Mouse (Mus musculus): ENCODE results near the gene Slc8a3.

The Slc8a3 gene

GRCm38 (mm10) chr12:81235456-81236330 lies 97.3 kb downstream of the Slc8a3 start:
- no peak for DNase-seq

GRCm38 (mm10) chr12:81233746-81234380 lies 99.1 kb downstream of the Slc8a3 start:
- no peak for DNase-seq

GRCm38 (mm10) chr12:81227767-81228460 lies 105.1 kb downstream of the Slc8a3 start:
- peak; percentile 72 for DNase-seq

GRCm38 (mm10) chr12:81226590-81226989 lies 106.4 kb downstream of the Slc8a3 start:
- DNase-seq: no peak

- no peak for DNase-seq
Measured at GRCm38 (mm10) chr12:81225966-81226577, 106.9 kb downstream of the Slc8a3 start.

- DNase-seq: no peak
Measured at GRCm38 (mm10) chr12:81224843-81225242, 108.1 kb downstream of the Slc8a3 start.

- no peak for DNase-seq
Measured at GRCm38 (mm10) chr12:81223276-81223675, 109.7 kb downstream of the Slc8a3 start.

GRCm38 (mm10) chr12:81219339-81219738 lies 113.6 kb downstream of the Slc8a3 start:
- DNase-seq: no peak

GRCm38 (mm10) chr12:81208559-81208958 lies 124.4 kb downstream of the Slc8a3 start:
- DNase-seq: no peak

GRCm38 (mm10) chr12:81205619-81206560 lies 127.1 kb downstream of the Slc8a3 start:
- no peak for DNase-seq

- DNase-seq: no peak
Measured at GRCm38 (mm10) chr12:81203226-81203625, 129.8 kb downstream of the Slc8a3 start.

GRCm38 (mm10) chr12:81199280-81199955 lies 133.6 kb downstream of the Slc8a3 start:
- peak; percentile 86 for DNase-seq

DNA sequence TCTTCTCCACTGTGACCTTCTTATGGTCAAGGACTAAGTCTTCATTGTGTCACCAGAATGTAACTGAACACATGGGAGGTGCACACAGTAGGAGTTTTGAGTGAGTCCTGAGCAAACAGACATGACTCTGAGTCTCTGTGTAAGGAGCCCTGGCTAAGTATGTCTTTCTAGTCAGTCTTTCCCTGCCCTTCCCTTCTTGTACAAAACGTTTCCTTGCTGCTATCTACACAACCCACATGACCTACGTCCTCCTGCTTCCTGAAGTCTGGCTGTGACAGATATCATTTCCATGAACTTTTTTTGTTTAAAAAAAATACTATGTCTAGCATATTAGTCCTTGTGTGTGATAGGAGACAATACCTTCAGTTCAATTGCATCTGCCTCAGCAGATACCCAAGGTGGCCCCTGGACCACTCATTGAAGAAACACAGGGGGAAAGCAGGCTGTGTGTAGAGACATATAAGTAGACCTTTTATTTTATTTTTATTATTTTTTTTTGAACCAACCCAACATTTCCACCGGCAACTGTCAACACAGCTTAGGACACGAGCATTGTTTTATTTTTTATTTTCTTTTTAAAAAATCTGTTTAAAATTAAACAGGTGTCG lies 135.4 kb downstream of the Slc8a3 start:
- no peak for DNase-seq

- no peak for DNase-seq
Measured at GRCm38 (mm10) chr12:81193968-81194367, 139.0 kb downstream of the Slc8a3 start.

- no peak for DNase-seq
Measured at GRCm38 (mm10) chr12:81189636-81190035, 143.3 kb downstream of the Slc8a3 start.

DNA sequence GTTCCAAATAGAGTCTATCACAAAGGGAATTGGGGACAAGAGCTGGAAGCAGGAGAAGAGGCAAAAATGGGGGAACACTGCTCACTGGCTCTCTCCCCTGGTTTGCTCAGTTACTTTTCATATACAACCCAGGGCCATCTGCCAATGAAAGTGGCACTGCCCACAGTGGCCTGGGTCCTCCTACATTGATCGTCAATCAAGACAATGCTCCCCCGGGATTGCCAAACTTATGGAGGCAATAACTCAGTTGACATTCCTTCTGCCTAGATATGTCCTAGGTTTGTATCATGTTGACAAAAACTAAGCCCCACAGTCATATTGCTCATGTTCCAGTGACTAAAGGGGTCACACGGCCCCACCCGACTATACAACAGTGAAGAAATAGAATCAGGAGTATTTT lies 144.0 kb downstream of the Slc8a3 start:
- DNase-seq: no peak

- no peak for DNase-seq
Measured at GRCm38 (mm10) chr12:81188423-81188822, 144.6 kb downstream of the Slc8a3 start.

- no peak for DNase-seq
Measured at GRCm38 (mm10) chr12:81186668-81187067, 146.3 kb downstream of the Slc8a3 start.

GRCm38 (mm10) chr12:81186081-81186480 lies 146.9 kb downstream of the Slc8a3 start:
- no peak for DNase-seq

DNA sequence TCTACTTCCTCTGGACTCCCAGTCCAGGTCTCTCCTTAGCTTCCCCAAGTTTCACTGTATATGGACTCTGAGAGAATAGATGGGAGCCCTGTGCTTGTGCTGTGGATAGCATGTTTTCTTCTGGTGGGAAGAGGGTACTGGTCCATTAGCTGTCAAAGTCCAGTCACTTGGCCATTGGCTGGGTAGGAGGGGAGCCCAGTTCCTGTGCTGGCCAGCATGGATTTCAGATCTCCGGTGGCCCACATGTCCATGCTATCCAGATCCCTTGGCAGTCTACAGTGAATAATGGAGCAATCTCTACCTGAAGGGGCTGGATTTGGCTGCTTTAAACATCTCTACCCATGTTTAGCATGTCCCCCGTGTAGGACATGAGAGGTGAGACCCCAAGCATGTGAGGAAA lies 148.0 kb downstream of the Slc8a3 start:
- no peak for DNase-seq

GRCm38 (mm10) chr12:81182073-81182472 lies 150.9 kb downstream of the Slc8a3 start:
- peak; percentile 47 for DNase-seq

Data from cerebellum, adult 11-12 months (tissue).